Mouse (Mus musculus) hindbrain, postnatal 0 days (tissue): ENCODE data around the gene Erc2. TPM values are rescaled to one million over a fixed set of nuclear protein-coding genes. Genes with fewer than 3 reads are reported as not detected.
A peak's percentile ranks its signal among the peaks of the same experiment; 100 is the strongest.

Experiments
- ATAC-seq: fragments of 200-750 bp; cut with Nextera tagmentation; 2 replicates; pipeline ENCODE4 v1.8.0; 2017; ENCODE audit warnings: mild to moderate bottlenecking, moderate TSS enrichment, moderate library complexity
- DNase-seq: peaks from one replicate; pipeline ENCODE4 v3.0.0-alpha.2; 2015; ENCODE audit warnings: low spot score
- H3K27ac ChIP-seq: fragments of 300-500 bp; sonication (generic); 2 replicates; pipeline ENCODE4 v1.5.1; 2014; ENCODE audit warnings: mild to moderate bottlenecking
- H3K27me3 ChIP-seq: fragments of 300-500 bp; sonication (generic); 2 replicates; pipeline ENCODE4 v1.6.1; 2014; ENCODE audit warnings: low read length, mixed read lengths; ENCODE audit not compliant: insufficient read depth
- H3K36me3 ChIP-seq: fragments of 300-500 bp; sonication (generic); 2 replicates; pipeline ENCODE4 v1.6.1; 2014; ENCODE audit warnings: low read length, mixed read lengths; ENCODE audit not compliant: insufficient read depth
- H3K4me1 ChIP-seq: fragments of 300-500 bp; sonication (generic); 2 replicates; pipeline ENCODE4 v1.6.1; 2014; ENCODE audit warnings: antibody characterized with exemption, low read length, mixed read lengths; ENCODE audit not compliant: insufficient read depth
- H3K4me2 ChIP-seq: fragments of 300-500 bp; sonication (generic); 2 replicates; pipeline ENCODE4 v1.6.1; 2014; ENCODE audit warnings: low read depth, mild to moderate bottlenecking, low read length, moderate library complexity, mixed read lengths
- H3K4me3 ChIP-seq: fragments of 300-500 bp; sonication (generic); 2 replicates; pipeline ENCODE4 v1.5.1; 2014; ENCODE audit warnings: low read length
- H3K9ac ChIP-seq: fragments of 300-500 bp; sonication (generic); replicated peaks from 2 replicates; pipeline ENCODE4 v1.6.1; 2014; ENCODE audit warnings: mild to moderate bottlenecking, low read length, moderate library complexity, mixed read lengths
- H3K9me3 ChIP-seq: fragments of 300-500 bp; sonication (generic); 2 replicates; pipeline ENCODE4 v1.6.1; 2016; ENCODE audit warnings: low read length, mixed read lengths
- CTCF ChIP-seq: IDR thresholded peaks from 2 replicates; pipeline ENCODE4 v1.5.1; 2016; ENCODE audit warnings: antibody characterized with exemption, control low read depth, low read depth
- WGBS: fragments of 180-500 bp; shearing (Covaris S2); extraction: QIAGEN DNeasy Blood & Tissue Kit; methylation state at CpG from one replicate; pipeline ENCODE4 v1.1.7; 2014; 5-methylcytosine and 5-hydroxymethylcytosine counted together
- polyA plus RNA-seq: library from polyadenylated mRNA; unstranded; fragments of >200 nt; fragmentation: Nextera tagmentation; extraction: Ambion mirVana; gene quantifications from 2 replicates; pipeline ENCODE4 v1.2.1, GENCODE M21; 2015
- total RNA-seq: library from RNA; depleted of rRNA; stranded (reverse); fragments of >200 nt; gene quantifications from 2 replicates; pipeline ENCODE4 v1.2.3, GENCODE M21; 2014

Erc2 gene
- total and polyA plus RNA-seq, 2 experiments from 2014 or later = 71.0 to 104 TPM

DNA sequence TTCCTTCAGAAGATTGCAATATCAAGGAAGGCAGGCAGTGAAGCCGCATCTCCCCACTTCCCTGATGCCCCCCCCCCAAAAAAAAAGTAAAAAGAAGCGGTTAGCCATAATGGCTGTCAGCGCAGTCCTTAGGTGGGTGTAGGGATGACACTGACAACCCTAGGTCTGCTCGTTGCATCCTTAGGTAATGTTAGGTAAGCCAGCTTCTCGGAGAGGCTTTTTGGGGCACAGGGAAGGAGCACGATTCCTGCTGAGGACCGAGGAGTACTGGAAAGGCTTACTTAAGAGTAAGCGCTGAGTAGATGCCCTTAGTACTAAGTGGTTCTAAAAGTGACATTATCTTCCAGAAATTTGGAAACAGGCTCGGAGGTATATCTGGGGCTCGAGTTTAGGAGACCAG, 52.3 kb downstream of the Erc2 start:
- H3K4me3 ChIP-seq = no peak overlapping the region
- no peaks in the 10 kb centered on the region for H3K27me3 ChIP-seq
- WGBS = 92% methylated on average over 10 of the region's 10 CpGs
- H3K4me2 ChIP-seq = no peak overlapping the region
- H3K36me3 ChIP-seq = no peaks in the 10 kb centered on the region
- TF ChIP-seq CTCF = no peak
- ATAC-seq (no peak), DNase-seq (no peak)
- H3K9ac ChIP-seq = no peak overlapping the region
- H3K4me1 ChIP-seq = no peaks in the 10 kb centered on the region
- no peaks in the 10 kb centered on the region for H3K9me3 ChIP-seq
- H3K27ac ChIP-seq = no peak overlapping the region

DNA sequence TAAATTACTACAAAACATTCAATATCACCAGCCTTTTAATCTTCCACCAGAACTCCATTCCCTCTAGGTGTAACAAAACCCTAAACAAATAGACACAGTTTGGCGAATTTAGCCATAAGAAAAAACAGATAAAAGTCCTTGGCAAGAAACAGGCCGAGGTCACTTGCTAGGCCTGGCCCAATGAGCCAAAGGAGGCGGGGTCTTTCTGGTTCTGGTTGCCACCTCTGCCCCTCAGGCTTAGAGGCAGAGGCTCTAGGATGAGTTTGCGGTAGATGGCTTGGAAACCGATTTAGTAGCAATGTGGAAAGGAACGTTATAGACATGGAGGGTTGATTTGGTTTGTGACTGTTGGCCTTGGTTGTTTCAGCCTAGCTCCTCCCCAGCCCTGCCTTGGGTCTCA, 52.8 kb downstream of the Erc2 start:
- no peak overlapping the region for H3K4me2 ChIP-seq
- 90% methylated on average over 6 of the region's 6 CpGs for WGBS

DNA sequence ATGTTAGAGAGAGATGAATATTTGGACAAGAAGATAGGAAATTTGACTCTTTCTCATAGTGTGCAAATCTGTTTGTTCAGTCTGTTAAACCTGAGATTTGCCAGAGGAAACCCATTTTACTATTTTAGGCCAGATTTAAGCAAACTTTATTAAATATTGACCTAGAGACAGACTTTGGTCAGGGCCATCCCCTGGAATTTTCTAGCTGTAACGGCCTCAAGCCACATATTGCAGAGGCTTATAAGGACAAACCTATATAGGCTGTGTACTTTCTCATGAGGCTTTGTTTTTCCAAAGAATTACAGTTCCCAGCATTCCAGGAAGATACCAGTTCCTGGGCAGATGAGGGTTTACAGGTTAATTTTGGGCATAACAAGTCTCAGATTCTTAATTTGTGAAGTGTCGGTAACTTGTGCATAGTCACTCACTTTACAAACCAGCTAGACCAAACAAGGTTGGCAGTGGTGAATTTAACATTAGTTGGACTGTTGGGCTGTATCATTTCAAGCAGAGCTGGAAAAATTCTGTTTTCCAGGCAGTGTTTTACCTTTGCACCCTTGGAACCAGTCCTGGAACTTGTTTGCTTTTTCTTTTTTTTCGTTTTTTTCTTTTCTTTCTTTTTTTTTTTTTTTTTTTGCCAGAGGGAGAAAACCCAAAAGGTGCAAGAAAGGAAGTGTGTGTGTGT, 60.3 kb downstream of the Erc2 start:
- Histone ChIP-seq H3K9me3 (no peaks in the 10 kb centered on the region), H3K27ac (no peak overlapping the region), H3K4me2 (no peak overlapping the region), H3K27me3 (no peaks in the 10 kb centered on the region), H3K4me1 (no peaks in the 10 kb centered on the region), H3K9ac (no peak overlapping the region), H3K36me3 (no peaks in the 10 kb centered on the region), H3K4me3 (no peak overlapping the region)
- DNase-seq (no peak), ATAC-seq (no peak)
- no peak for TF ChIP-seq CTCF
- WGBS = 86% methylated on average over 3 of the region's 3 CpGs

More for the DNA sequence above, 52.8 kb downstream of the Erc2 start:
- Histone ChIP-seq H3K27ac (no peak overlapping the region), H3K4me1 (no peaks in the 10 kb centered on the region), H3K9ac (no peak overlapping the region), H3K36me3 (no peaks in the 10 kb centered on the region), H3K27me3 (no peaks in the 10 kb centered on the region), H3K4me3 (no peak overlapping the region), H3K9me3 (no peaks in the 10 kb centered on the region)
- TF ChIP-seq CTCF = no peak
- DNase-seq (no peak), ATAC-seq (no peak)

DNA sequence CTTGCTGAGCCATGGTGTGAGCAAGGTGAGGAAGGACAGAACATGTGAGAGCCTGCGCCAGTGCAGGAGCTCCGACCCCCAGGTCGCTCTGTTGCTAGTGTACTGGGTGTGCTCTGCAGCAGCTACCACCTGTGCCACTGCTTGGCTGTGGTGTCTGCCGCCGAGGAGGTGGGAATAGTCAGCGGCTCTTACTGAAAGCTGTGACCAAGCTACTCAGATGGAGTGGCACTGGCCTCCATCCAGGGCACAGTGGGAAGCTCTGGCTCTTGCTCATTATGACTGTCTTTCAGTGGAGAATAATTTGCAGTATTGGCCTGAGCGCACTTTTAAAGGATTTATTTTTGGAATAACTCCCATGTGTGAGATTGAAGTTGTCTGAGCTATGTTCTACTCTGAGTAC, 73.6 kb downstream of the Erc2 start:
- H3K36me3 ChIP-seq = no peaks in the 10 kb centered on the region
- H3K4me1 ChIP-seq = peaks cover 5% of the 10 kb centered on the region; the same call in 1 of the 2 replicates
- DNase-seq (peak; percentile 80), ATAC-seq (no peak)
- H3K9ac ChIP-seq = no peak overlapping the region
- H3K4me2 ChIP-seq = no peak overlapping the region
- no peak overlapping the region for H3K4me3 ChIP-seq
- TF ChIP-seq CTCF = no peak
- H3K27me3 ChIP-seq = no peaks in the 10 kb centered on the region
- 0 out of 2 replicates have a peak overlapping the region, but pooled peaks have one; percentile 41 for H3K27ac ChIP-seq
- 50% methylated on average over 7 of the region's 7 CpGs for WGBS
- no peaks in the 10 kb centered on the region for H3K9me3 ChIP-seq

DNA sequence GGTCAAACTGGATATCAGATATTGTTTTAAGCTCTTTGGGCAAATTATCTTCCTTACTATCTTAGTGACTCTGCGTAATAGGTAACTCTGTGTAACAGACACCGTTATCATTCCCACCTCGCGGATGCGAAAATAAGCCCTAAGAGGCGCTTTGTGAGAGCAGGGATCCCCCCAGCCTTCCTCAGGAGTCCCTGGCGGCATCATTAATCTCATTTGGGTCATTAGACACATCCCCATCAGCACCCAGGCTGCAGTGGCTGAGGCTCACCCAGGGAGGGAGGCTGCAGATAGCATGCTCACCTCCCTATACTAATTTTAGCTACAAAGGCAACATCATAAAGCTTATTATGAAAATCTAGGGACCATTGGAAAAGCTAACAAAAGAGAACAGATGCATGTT, 95.1 kb downstream of the Erc2 start:
- Histone ChIP-seq H3K27ac (no peak overlapping the region), H3K27me3 (no peaks in the 10 kb centered on the region), H3K4me3 (no peak overlapping the region), H3K4me1 (peaks cover 4% of the 10 kb centered on the region; the same call in 1 of the 2 replicates), H3K36me3 (no peaks in the 10 kb centered on the region), H3K4me2 (no peak overlapping the region), H3K9ac (no peak overlapping the region), H3K9me3 (no peaks in the 10 kb centered on the region)
- WGBS = 71% methylated on average over 7 of the region's 7 CpGs
- ATAC-seq = no peak
- peak; percentile 15 for DNase-seq
- TF ChIP-seq CTCF = no peak

DNA sequence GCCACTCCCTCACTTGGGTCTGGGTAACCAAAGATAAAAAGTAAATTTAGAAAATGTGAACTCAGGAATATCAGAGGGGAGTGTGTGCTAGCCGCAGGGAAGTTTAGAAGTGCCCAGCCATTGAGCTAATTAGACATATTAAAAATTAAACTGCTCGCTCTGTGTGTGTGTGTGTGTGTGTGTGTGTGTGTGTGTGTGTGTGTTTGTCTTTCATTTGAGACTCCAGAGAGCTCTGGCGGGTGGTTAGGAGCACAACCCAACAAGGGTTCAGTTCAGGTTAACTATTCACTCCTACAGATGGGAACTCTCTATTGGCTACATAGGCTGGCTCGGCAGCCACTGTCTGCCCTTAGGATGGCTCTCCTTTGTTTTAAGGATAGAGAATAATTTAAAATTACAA, 97.4 kb downstream of the Erc2 start:
- Histone ChIP-seq H3K36me3 (no peaks in the 10 kb centered on the region), H3K4me3 (no peak overlapping the region), H3K27me3 (no peaks in the 10 kb centered on the region), H3K4me2 (no peak overlapping the region), H3K9ac (no peak overlapping the region), H3K4me1 (no peaks in the 10 kb centered on the region; the same call in 1 of the 2 replicates), H3K9me3 (no peaks in the 10 kb centered on the region), H3K27ac (no peak overlapping the region)
- ATAC-seq (no peak), DNase-seq (no peak)
- no peak for TF ChIP-seq CTCF
- 86% methylated on average over 4 of the region's 4 CpGs for WGBS

DNA sequence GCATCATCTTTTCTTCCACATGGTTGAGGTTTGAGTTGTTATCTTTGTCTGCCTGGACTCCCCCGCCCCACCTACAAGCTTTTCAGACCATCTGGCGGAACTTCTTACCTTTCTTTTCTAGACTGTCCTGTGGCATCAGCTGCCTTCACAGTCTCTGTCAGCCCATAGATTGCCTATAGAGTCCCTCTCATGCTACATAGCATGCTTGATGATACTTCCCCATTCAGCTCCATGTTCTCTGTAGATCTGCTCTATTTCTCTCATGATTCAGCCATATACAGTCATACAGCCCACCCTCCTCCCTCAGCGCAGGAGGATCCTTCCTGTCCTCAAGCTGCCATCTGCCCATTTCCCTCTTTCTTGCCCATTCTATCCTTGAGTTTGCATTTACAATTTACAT, 98.7 kb downstream of the Erc2 start:
- H3K36me3 ChIP-seq = no peaks in the 10 kb centered on the region

More for the DNA sequence above, 98.7 kb downstream of the Erc2 start:
- H3K9me3 ChIP-seq = no peaks in the 10 kb centered on the region
- 100% methylated on average over 3 of the region's 3 CpGs for WGBS
- H3K27me3 ChIP-seq = no peaks in the 10 kb centered on the region
- H3K9ac ChIP-seq = no peak overlapping the region
- no peaks in the 10 kb centered on the region for H3K4me1 ChIP-seq
- H3K27ac ChIP-seq = no peak overlapping the region
- H3K4me2 ChIP-seq = no peak overlapping the region
- TF ChIP-seq CTCF = no peak
- ATAC-seq (no peak), DNase-seq (no peak)
- no peak overlapping the region for H3K4me3 ChIP-seq
